Mouse (Mus musculus) adrenal gland, adult 18-20 months (tissue): ENCODE data around the gene Lrrc4. TPM values are rescaled to one million over a fixed set of nuclear protein-coding genes. Genes with fewer than 3 reads are reported as not detected.

Experiments
- DNase-seq, 2 experiments: peaks; one replicate each; pipeline ENCODE4 v3.0.0; 2021 to 2022; ENCODE audit warnings: low spot score in 2 of 2
- total RNA-seq, 2 experiments: library from RNA; stranded (reverse); gene quantifications; 1 replicate in 1 of 2; 2 replicates in 1 of 2; pipeline ENCODE4 v1.2.3; 2021

The Lrrc4 gene
- total RNA-seq, 2 experiments from 2014 or later: 10.2 to 12.0 TPM

GRCm38 (mm10) chr6:28681521-28682457 lies 149.8 kb downstream of the Lrrc4 start:
- no peak for DNase-seq

DNA sequence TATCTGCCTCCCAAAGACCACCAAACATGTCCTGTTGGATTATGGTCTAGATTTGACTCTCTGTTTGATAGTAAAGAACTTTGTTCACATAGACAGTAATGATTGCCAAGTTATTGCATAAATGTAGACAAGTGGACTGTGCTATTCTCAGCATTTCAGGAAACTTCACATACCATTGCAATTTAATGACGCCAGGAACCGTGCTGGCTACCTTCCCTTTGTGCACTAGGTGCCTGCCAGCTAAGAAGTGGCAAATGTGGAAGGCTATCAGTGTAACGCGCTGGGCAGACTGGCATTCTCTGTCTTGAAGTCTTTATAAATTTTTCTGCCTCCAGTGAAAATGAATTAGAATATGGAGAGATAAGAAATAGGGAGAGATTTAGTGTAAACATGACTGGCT lies 151.0 kb downstream of the Lrrc4 start:
- DNase-seq: no peak

GRCm38 (mm10) chr6:28678896-28679295 lies 152.7 kb downstream of the Lrrc4 start:
- DNase-seq: no peak

- no peak for DNase-seq
These were observed 156.9 kb downstream of the Lrrc4 start for GRCm38 (mm10) chr6:28674686-28675085.

GRCm38 (mm10) chr6:28672388-28672787 lies 159.2 kb downstream of the Lrrc4 start:
- no peak for DNase-seq

DNA sequence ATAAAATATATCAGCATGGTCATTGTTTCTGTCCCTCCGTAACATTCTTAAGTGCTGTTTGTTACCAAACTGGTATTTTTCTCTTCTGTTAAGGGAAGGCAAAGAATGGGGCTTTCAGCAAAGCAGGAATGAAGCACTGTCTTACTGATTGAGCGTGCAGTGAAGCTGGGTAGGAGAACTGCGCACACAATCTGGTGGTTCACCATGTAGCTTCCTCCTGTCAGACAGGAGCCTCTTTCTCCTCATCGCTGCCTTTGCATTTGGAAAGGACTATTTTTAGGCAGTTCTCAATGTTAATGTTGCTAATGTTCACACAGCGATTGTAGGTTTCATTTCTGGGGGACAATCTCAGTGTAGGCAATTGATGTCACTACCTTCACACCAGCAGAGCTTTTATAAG lies 162.3 kb downstream of the Lrrc4 start:
- DNase-seq: no peak

DNA sequence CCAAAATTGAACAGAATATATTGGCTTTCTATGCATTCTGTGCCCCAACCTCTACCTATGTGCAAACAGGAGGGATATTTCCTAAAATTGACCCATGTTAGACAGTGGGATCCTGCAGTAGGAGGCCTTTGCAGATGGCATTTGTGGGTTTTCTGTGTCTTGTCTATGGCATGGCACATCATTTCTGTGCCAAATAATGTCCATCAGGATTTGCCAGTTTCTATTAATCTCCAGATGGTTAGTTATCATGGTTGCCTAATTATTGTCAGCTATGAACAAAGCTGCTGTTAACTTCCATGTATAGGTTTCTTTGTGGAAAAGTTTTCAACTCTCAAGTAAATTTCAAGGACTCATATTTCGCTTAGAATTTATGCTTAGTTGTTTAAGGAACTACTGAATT lies 164.0 kb downstream of the Lrrc4 start:
- DNase-seq: no peak

- no peak for DNase-seq
These were observed 166.8 kb downstream of the Lrrc4 start for GRCm38 (mm10) chr6:28664716-28665115.

- no peak for DNase-seq
These were observed 167.9 kb downstream of the Lrrc4 start for GRCm38 (mm10) chr6:28663670-28664069.

- DNase-seq: no peak
These were observed 168.5 kb downstream of the Lrrc4 start for GRCm38 (mm10) chr6:28663004-28663403.

GRCm38 (mm10) chr6:28656511-28656910 lies 175.0 kb downstream of the Lrrc4 start:
- DNase-seq: no peak

- DNase-seq: no peak
These were observed 186.3 kb downstream of the Lrrc4 start for GRCm38 (mm10) chr6:28645231-28645630.

GRCm38 (mm10) chr6:28642909-28643308 lies 188.6 kb downstream of the Lrrc4 start:
- no peak for DNase-seq

GRCm38 (mm10) chr6:28640088-28640487 lies 191.5 kb downstream of the Lrrc4 start:
- DNase-seq: no peak

GRCm38 (mm10) chr6:28635531-28636348 lies 195.8 kb downstream of the Lrrc4 start:
- DNase-seq: no peak

GRCm38 (mm10) chr6:28635092-28635491 lies 196.5 kb downstream of the Lrrc4 start:
- DNase-seq: no peak

GRCm38 (mm10) chr6:28633656-28634055 lies 197.9 kb downstream of the Lrrc4 start:
- DNase-seq: no peak

DNA sequence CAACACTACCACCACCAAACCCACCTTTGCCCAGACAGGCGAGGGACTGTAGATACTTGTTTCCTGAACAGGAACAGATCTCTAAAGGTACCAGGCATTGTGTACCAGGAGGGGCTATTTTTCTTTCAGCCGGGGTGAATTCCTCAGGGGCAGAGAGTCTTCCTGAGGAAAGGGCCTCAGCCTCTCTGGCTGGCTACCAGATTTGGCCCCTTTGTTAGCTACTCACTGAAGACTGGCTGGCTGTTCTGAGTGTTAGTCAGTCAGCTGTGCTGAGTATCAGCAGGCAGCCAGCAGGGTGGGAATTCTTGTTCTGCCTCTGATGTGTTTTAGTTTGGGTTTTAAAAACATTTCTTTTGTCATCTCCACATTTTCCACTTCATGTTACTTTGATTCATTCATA lies 198.4 kb downstream of the Lrrc4 start:
- DNase-seq: no peak

DNA sequence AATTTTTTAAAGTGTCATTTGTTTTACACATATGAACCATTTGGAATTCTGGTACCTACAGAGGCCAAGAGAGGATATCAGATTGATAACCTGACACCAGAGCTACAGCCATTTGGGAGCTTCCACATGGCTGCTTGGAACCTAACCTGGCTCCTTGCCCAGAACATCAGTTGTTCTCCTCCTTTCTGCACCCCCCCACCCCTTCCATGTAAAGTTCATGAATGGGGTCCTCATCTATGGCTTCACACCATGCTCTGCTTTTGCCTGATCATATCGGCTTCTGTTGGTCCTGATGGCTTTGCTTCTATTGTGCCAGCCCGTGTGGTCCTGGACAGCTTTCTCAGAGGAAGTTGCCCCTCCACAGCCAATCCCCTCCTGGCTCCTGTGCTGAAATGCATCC lies 200.6 kb downstream of the Lrrc4 start:
- no peak for DNase-seq

- DNase-seq: no peak
These were observed 201.7 kb downstream of the Lrrc4 start for GRCm38 (mm10) chr6:28629866-28630265.

DNA sequence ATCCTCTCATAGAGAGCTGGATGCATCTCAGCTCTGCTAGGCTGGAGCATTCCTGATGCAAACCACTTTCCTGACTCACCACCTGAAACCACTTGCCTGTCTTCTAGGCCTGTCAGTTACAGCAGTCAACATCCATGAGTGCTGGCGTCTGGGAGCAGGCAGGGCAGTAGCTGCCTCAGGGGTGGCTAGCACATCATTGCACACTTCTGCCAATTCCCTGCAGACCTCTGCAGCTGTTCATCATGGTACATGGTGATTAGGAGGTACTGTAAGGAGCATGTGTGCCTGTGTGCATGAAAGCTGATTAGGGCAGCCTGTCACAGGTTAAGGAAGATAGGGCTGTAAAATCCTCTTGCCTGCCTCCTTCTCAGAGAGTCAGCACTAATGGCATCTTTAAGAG lies 203.1 kb downstream of the Lrrc4 start:
- DNase-seq: no peak

DNA sequence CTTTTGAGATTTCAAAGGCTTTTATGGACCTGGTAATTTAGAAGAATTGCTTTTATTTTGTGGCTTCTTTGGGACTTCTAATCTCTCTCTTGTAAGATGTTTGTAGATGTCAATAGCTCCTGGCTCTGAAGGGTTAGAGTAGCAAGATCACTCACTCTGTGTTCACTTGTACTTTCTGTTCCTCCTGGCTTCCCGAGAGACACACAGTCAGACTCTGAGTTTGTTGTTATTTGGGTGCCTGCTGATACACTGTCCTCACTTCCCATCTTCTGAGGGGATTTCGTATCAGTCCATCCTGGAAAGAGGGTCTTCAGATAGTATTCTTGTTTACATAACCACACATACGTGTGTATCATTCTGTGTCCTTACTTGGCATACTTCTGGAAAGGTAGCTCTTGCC lies 208.6 kb downstream of the Lrrc4 start:
- no peak for DNase-seq
